Mouse (Mus musculus): ENCODE data around the gene 9330182L06Rik.

9330182L06Rik gene

DNA sequence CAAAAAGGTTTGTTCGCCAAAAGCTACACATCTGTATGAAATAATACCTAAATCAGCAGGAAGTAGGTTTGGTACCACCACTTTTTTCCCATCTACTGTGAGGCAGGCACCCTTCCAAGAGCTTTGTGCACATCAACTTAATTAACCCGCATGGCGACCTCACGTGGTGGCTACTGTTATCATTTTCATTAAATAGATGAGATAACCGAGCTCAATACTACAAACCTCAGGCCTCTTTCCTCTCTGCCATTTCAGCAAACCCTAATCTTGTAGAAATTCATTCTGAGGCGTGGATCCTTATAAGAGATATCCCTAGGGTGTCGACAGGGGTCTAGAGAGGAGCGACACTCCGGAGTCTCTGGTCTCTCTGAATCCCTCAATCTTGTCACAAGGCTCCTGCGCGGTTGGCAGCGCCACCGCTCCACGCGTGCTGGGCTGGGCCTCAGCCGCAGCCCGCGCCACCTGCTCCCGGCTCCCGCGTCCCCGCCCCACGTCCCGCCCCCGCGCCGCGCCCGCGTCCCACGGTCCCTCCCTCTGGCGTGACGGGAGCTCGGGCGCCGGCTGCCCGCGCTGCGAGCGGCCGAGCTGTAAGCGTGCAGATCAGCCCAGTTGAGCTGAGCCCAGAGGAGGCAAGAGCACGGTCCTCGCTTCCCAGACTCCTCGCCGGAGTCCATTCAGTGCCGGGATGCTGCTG, at the start of gene 9330182L06Rik:
Gene 9330182L06Rik, plus strand, starts transcription at position 533 of the 694 bp plus-strand sequence.
- DNase-seq, result peak; percentile 86

DNA sequence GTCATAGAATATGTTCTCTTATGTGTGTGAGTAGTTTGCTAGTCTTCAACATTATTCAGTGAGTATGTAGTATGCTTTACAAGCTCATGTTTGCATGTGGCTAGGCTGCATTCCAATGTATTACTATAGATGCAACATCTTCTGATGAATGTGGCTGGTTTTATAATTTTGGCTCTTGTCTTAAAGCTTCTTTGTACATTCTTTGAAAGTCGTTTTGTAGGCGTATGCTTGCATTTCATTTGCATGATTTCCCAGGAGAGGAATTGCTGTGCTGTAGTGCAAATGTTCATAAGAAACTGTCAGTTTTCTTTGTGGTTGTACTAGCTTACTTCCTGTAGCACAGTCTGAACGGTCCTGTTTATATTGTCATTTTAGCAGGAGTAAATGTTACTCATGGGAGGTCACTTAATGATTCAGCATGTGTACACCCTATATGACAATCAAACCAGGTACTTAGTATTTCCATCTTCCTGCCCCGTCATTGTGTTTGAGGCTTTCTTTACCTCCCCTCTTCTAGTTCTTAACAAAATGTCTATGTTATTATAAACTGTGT, 38.4 kb upstream of the 9330182L06Rik start:
- DNase-seq, result no peak

DNA sequence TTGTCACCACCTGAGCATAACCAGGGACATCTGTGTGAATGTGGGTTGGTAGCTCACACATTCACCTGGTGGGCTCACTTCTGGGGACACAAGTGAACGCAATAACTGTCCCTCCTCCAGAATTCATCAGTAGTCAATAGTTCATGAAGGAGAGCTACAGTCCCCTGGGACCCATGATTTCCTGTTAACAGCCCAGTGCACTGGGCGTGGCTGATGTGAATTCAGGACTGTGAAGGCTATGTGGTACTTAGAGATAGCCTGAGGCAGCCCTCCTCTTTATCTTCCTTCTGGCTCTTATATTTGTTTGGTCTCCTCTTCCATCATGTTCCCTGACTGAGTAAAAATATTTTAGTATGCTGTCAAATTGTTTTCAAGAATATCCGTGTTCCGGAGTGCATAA, 1.6 kb upstream of the 9330182L06Rik start:
- DNase-seq, result no peak

DNA sequence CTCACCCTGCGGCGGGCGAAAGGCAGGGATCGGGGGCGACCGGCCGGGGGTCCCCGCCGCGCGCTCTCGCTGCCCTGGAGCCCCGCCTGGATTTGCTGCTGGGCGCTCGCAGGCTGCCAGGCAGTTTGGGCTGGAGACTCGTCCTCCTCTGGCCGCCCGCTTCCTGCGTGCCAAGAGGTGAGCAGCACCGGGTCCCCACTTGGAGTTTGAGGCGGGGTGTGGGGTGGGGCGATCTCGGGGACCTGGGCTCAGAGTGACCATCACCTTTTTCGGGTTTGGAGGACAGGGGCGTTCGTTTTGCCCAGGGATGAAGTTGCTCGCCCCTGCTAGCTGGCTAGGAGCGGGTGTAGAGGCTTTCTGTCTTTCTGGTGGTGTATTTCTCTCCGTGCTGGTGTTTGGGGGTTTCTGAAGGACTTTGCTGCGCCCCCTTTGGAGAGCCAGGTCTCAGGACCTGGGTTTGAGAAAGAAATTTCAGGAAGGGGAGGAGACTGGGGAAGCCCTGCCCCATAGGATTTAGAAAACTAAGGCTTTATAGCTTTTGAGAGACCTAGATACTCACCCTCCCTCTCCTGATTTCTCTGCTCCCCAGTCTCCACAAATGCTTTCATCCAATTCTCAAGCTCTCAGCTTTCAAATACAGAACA, 484 bp downstream of the 9330182L06Rik start:
- no peak for DNase-seq

DNA sequence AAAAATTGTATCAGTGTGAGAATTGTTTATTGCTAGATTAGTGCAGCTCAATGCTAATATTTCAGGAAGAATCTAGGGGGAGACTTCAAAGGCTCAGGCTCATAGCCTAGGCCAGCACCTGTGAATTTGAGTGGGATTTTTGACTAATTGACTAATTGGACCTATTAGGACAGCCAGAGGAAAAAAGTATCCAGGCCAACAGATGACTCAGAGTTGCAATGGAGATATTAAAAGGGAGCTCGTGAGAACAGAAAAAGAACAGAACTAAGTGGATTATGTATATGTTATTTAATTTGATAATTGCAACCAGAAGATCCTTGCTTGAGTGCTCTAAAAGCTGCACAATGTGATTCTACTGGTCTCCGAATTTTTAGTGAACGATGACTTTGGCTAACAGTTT, 3.7 kb downstream of the 9330182L06Rik start:
- DNase-seq, result peak; percentile 57

DNA sequence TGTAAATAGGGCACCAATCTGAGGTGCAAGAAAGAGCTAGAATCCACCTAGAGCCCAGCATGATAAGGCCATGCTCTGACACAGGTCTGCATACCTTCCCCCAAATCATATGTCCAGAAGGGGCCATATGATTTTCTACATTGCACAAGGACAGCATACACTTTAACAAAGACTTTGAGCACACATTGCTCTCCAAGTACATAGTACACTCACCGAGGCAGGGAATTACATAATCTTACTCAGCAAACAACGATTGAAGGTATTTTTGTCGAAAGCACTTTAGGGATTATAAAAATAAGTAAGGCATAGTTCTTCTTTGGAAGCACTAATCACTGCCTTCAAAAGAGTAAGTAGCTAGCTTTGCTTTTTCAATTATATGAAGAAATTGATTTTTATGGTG, 7.1 kb downstream of the 9330182L06Rik start:
- DNase-seq, result no peak

DNA sequence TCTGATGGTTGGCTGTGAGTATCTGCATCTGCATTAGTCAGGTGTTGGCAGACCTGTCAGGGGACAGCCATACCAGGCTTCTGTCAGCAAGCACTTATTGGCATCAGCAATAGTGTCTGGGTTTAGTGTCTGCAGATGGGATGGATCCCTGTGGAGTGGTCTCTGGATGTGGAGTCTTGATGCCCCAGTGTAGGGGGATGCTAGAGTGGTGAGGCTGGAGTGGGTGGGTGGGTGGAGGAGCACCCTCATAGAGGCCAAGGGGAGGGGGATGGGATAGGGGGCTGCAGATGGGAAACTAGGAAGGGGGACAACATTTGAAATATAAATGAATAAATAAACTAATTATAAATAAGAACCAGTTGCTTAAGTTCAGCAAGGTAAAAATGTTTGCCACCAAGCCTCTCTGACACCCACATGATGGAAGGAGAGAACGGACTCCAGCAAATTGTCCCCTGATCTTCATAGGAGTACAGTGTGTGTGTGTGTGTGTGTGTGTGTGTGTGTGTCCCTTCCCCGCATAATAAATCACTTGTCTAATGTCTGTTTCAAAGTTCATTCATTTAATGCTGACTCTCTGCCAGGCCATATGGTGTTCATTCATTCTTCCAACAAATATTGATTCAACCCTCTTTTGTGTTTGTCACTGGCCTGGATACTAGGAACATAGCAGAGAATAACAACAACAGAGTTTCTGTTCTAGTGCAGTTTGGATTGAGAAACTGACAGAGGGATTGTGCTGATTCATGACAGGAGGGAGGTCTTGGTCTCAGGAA, 30.0 kb downstream of the 9330182L06Rik start:
- no peak for DNase-seq

DNA sequence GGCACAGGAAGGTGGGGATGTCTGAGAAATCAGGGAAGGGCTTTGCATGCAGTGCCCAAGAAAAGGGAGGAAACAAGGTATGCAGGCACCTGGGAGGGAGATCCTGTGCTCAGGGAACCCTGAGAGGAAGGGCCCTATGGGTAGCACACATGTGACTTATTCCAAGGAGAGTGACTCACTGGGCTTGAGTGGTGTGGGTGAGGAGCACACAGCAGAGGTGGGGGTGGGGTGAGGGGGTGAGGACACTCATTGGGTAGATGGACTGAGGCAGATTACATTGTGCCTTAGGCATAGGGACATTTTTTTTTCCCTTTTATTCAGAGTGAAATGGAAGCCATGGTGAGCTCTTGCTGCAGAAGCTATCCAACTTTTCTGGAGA, 30.6 kb downstream of the 9330182L06Rik start:
- DNase-seq, result no peak

DNA sequence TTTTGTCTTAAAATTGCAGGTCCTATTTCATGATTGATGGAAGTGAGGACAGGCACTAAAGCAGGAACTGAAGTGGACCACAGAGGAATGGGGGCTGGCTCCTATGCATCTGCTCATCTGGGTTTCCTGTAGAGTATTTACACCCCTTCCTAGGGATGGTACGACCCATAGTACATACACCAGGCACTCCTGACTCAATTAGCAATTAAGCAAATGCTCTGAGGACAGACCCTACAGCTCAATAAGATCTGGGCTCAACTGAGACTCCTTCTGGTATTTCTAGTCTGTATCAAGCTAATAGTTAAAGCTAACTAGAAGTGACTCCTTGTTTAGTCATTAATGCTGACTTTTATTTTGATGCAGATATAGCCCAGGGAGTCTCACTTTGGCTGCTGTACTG, 60.9 kb downstream of the 9330182L06Rik start:
- DNase-seq, result no peak

DNA sequence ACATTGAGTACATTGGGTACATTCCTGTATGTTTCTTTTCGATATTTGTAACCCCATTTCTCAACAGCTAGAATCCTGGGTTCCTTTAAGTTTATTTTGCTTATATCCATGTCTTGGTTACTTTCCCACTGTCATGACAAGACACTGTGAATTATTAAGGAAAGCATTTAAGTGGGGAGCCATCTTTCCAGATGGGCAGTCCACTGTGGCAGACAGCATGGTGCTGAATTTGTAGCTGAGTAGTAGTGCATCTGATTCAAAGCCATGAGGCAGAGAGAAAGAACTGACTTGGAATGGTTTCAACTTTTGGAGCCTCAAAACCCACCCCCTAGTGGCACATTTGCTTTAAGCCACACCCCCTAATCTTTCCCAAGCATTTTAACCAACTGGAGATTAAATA, 61.6 kb downstream of the 9330182L06Rik start:
- DNase-seq, result no peak

DNA sequence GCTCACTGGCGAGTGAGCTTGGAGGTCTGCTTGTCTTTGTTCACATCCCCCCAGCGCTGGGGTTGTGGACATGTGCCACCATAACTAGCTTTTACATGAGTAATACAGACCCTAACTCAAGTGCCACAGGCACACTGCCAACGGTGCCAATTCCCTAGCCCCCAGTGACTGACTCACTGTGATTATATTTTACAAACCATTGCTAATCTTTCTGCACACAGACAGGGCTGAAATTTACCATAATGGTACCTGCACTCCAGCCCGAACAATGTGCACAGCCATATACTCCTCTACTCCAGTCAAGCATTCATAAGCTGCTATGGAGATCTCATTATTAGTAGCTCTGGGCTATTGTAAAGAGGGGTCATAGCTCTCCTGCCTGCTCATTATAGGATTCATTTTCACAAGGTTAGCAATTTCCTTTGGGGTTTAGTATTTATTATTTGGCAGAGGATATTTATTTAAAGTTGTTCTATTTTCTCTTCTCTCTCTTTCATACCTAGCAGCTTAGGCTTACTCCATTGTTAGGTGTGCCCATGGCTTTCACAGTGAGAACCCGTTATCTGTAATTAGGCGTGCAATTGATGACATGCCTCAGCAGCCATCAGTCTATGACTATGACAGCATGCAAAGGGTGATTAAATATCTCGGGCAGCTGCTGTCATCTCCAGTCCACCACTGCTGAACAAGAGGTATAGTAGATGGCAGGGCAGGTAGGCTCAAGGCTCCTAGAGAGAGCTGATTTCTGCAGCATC, 73.0 kb downstream of the 9330182L06Rik start:
- no peak for DNase-seq

DNA sequence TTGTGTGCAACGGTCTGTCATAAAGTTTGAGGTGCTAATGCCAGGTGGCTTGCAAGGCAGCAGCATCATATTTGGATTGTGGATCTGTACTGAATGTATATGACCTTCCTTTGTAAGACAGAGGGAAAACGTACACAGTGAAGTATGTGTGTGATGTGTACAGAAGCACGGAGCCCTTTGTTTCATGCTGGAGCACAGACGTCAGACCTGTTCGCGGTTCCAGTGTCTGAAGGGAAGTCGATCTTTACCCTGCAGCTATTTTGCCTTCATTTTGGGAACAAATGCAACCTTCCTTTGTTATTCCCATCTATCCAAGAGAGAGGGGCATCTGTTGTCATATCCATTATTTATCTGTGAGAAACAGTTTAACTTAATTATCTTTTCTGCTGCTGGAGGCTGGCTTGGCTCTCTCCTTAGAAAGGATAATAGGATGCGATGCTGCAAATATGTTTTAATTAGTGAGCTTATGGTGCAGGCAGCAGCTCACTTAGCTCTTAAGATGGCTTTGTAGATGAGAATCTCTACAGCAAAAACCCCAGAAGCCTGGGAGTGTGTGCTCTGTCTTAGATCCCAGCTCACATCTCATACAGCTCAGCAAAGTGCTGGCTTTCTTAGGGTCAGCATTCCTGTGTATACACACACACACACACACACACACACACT, 73.7 kb downstream of the 9330182L06Rik start:
- no peak for DNase-seq

DNA sequence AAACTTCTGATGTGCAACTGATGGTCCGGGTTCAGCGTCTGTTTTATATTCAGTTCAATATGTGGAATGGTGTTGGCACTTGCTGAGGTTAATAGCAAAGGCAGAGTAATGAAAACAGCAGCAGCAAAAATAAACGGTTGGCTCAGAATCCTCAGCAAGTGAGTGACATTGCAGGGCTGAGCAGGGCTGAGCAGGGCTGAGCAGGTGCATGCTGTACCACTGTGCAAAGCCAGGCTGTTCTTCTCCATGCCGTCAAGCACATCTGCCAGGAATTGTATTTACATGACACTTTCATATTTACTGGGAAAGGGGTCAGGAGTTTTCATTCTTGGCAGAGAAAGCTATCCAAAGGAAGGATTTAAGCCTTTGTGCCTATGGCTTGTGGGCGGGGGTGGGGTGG, 78.7 kb downstream of the 9330182L06Rik start:
- DNase-seq, result no peak

DNA sequence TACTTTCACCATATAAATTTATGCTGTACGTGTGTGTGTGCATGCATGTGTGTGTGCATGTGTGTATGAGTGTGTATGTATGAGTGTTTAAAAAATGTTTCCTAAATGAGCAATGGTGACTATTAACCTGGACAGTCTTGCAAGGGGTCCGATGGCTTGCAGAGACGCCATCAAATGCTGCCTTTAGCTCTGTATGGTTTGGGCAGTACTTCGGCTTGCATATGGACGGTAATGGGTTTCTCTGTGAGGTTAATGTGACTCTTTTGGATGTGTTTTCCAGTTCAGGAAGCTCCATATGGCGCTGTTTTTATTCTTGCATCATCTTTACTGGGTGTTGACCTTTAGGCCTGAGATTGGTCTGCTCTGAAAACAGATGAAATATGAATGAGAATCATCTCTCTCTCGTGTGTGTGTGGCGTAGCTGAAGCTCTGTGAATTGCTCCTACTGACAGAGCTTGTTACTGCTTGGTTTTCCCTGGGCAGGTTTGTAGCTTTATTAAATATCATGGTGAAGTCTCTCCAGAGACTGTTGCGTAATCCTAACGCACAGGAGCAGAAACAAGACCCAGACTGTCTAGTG, 79.2 kb downstream of the 9330182L06Rik start:
- DNase-seq, result no peak

DNA sequence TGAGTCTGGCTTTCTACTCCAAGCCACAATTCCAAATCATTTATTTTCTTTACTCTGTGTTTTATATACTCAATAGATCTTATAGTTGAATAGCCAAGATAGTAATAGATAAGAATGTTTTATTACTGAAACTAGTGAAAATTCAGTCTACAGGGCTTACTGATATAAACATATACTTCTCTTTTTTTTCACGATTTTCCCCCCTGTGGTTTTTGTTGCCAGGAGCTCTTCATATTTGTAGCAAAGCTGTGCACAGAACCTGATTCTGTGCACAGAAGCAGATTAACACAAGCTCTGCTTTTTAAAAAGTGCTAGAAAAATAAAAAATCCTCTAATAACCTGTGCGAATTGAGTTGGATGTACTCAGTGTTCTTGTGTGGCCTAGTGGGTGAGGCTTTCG, 79.7 kb downstream of the 9330182L06Rik start:
- DNase-seq, result no peak

DNA sequence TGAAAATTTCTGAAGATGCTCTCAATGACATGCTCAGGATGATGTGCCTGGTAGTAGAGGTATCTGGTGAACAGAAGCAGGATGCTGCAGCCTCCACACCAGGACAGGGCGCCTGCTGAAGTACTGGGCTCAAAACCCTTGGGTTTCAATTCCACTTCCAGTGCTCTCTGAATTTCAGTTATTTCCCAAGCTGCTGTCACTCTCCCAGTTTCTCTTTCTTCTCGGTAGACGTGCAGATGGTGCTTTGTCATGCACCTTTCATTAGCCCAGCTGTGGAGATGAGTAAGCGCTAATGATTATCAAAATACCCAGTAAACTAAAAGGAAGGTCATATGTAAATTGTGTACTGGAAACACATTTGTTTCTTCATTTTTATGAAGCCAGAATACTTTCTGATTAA, 80.6 kb downstream of the 9330182L06Rik start:
- DNase-seq, result no peak

DNA sequence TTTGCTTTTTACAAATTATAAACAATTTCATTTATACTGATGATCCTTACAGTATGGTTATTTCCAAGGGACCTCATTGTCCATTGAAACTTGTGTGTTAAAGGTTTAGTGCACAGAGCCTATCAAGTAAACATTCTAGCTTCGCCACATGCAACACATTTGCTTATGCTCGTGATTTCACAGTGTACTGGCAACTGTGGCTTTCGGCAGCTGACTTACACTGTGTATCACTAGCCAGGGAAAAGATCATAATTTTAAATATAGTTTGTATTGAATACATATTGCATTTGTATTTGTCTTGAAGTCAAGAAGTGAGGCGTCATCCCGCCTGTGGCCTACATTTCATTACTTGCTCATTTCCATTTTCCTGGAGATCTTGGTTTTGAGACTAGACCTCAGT, 86.2 kb downstream of the 9330182L06Rik start:
- no peak for DNase-seq

DNA sequence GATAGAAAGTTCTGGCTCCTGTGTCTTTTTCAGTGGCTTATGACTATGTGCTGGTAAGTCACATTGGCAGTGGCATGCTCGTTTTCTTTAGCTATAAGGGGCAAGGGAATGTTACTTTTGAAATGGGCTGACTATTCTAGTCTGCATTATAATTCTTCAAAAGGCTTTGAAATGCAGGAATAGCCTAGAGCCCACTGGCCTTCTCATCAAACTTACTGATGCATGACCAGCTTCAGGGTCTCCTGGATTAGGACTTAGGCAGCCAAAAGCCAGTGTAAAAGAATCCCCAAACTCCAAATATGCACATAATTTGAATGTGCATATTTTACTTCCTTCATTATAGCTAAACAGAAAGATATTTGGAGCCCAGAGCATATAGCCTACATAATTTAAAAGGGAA, 86.7 kb downstream of the 9330182L06Rik start:
- no peak for DNase-seq

DNA sequence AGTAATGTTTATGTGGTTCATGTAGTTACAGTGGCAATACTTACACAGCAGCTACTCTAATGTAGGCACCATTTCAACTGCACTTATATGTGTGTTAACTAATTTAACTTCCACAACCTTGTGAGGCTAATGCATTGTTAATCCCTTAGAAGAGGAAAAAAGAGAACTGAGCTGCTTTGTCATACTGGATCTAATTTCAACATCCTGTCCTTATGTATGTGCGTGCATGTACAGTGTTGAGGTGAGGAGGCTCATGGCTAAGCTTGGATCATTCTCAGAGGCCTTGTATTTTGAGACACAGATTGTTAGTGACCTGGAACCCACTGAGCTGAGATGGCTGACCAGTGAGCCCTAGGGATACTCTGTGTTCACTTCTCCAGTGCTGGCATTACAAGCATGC, 88.3 kb downstream of the 9330182L06Rik start:
- DNase-seq, result no peak

DNA sequence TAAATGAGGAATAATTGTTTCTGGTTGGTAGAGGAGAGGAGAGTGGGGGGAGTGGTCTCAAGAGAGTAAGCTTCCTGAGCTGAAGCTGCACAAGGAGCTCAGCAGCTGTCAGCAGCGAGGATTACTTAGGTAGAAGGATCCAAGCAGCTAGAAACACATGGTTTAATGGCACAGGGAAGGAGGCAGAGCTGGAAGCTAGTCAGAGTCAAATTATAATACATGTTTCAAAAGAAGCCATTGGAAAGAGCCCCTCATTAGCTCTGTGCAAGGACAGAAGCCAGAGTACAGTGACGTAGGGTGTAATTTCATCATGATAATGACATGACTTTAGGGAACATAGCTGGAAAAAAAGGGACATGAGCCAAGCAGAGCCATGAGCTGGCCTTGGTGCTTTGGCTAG, 92.2 kb downstream of the 9330182L06Rik start:
- no peak for DNase-seq

DNA sequence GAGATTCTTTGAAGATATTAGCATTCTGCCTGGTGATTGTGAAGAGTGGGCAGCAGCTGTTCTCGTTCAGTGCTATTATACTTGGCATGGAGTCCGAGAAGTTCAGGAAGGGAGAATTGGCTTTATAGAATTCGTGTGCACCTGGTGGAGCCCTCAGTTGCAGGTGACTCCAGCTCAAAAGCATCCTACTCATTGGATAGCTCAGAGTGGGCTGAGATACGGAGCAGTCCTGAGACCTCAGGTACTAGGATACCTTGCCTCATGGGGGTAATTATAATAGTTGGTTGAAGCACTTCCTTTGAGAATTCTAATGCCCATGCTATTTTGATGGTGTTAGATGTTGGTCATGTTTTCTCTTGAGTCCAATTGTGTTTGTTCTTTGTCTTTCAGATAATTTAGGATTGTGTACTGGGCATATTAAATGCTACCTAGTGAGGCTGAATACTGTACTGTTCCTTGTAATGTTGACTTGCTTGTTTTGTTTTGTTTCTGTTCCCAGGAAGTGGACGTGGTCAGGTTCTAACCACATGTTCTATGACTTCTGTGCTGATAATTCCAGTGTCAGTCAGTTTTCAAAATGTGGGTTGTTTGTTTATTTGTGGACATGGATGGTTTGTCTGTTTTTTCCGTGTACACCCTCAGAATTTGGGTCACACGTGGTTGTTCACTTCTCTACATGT, 96.2 kb downstream of the 9330182L06Rik start:
- DNase-seq, result no peak

All from heart, adult 11 months (tissue).